Mouse (Mus musculus): Measurements from ENCODE around the gene Slc2a6.

GRCm38 (mm10) chr2:27067996-27068395 is 40.2 kb upstream of the Slc2a6 start:
- TF ChIP-seq CTCF (IDR thresholded peaks at IDR 0.05 in 2 of 3, conservative IDR thresholded peaks at IDR 0.05 in 1 of 3; ENCODE audit: control insufficient read depth in 1 of 3, insufficient read depth in 1 of 3, low read depth in 2 of 3, low read length in 3 of 3, poor library complexity in 1 of 3, severe bottlenecking in 1 of 3) (no peak), CHD2 (IDR thresholded peaks at IDR 0.05; ENCODE audit: low read length) (no peak), MXI1 (IDR thresholded peaks at IDR 0.05; ENCODE audit: low read depth, low read length) (no peak), MAFK (IDR thresholded peaks at IDR 0.05; ENCODE audit: borderline replicate concordance, low read depth, low read length) (no peak), ZNF384 (IDR thresholded peaks at IDR 0.05; ENCODE audit: low read depth, low read length) (no peak), USF1 (IDR thresholded peaks at IDR 0.05; ENCODE audit: low read depth, low read length) (no peak), POLR2A (IDR thresholded peaks at IDR 0.05; ENCODE audit: control insufficient read depth in 1 of 2, insufficient read depth in 1 of 2, low read depth in 1 of 2, low read length in 2 of 2, poor library complexity in 1 of 2) (no peak)
